Mouse (Mus musculus): ENCODE measurements around the gene Pemt.

Gene Pemt

GRCm38 (mm10) chr11:59971691-59972090 is 74.6 kb downstream of the Pemt start:
- POLR2A ChIA-PET: interaction anchor here in 3 of 4 experiments (0.6 to 2.1 kb wide), 5 partner anchors 8 to 142 kb away, joined by 3 to 8 read pairs (median 3); no protein-coding TSS in a partner anchor
- CTCF ChIA-PET: no interaction called here

DNA sequence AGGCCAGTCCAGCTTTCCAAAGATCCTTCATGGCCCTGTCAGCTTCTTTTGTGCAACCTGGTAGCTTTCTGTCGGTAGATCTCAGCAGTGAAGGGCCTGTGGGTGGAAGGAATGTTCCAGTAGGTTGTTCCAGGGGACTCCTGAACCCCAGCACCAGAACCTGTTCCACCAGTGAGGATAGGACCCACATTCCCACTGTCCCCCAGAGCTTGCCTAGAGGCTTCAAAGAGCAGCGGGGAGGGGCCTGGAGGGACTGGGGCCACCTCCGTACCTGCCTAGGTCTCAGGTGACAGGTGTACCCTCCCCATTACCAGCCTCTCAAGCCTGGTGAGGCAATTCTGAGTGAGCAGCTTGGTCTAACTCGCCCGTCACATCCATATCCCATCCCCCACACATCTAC is 75.5 kb downstream of the Pemt start:
- ChIA-PET CTCF (no interaction called here), POLR2A (interaction anchor here in 1 of 4 experiments (1.0 to 2.1 kb wide), 2 partner anchors 11 to 18 kb away, joined by 5 to 8 read pairs; no protein-coding TSS in a partner anchor)

GRCm38 (mm10) chr11:59967765-59968164 is 78.5 kb downstream of the Pemt start:
- ChIA-PET POLR2A (interaction anchor here in 1 of 4 experiments (1.7 kb wide), 1 partner anchor 8 kb away, joined by 6 read pairs; no protein-coding TSS in a partner anchor), CTCF (no interaction called here)

GRCm38 (mm10) chr11:59966102-59966483 is 80.2 kb downstream of the Pemt start:
- CTCF ChIA-PET: no interaction called here
- POLR2A ChIA-PET: interaction anchor here in 1 of 4 experiments (1.7 to 4.3 kb wide), 2 partner anchors 9 to 73 kb away, joined by 5 to 25 read pairs; no protein-coding TSS in a partner anchor

GRCm38 (mm10) chr11:59965227-59966101 is 80.8 kb downstream of the Pemt start:
- ChIA-PET POLR2A (interaction anchor here in 3 of 4 experiments (0.5 to 4.3 kb wide), 72 partner anchors 9 to 505 kb away, joined by 3 to 48 read pairs (median 4); partner anchors contain the start of genes Cops3 (in 1 of the 3), Med9 (in 1 of the 3), Nt5m (in 1 of the 3) and Pemt (in 1 of the 3)), CTCF (interaction anchor here in 3 of 4 experiments (0.5 to 1.8 kb wide), 17 partner anchors 9 to 119 kb away, joined by 3 to 9 read pairs (median 4); partner anchors contain the start of genes Med9 (in 1 of the 3) and Pemt (in 1 of the 3))

DNA sequence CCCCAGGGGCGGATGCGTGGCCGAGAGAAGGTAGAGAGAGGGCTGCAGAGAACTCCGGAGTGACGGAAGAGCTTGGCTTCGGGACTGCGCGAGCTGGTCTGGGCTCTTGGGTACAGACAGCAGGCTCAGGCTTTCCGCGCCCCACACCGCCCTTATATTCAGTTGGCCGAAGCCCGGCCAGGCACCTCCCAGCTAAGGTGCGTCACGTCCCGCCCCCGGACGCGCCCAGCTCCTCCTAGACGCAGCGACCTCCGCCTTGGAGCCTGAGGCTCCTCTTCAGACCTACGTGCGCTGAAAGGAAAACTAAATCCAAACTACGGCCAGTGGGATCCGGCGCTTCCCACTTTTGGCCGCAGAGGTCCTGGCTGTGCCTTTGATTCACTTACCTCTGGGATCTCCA is 81.5 kb downstream of the Pemt start, which contains the start of gene Rasd1:
TSS of gene Rasd1 (minus strand) at position 127 of the 400 bp plus-strand sequence.
- CTCF ChIA-PET: interaction anchor here (0.5 to 1.8 kb wide), 26 partner anchors 10 to 590 kb away, joined by 3 to 9 read pairs (median 4); partner anchors contain the start of genes Med9 (in 1 of the 4), Pemt (in 1 of the 4), Prss38 (in 1 of the 4) and Rai1 (in 1 of the 4)
- POLR2A ChIA-PET: interaction anchor here in 3 of 4 experiments (0.5 to 4.3 kb wide), 81 partner anchors 7 to 764 kb away, joined by 3 to 48 read pairs (median 4); partner anchors contain the start of genes Cops3 (in 1 of the 3), Med9 (in 1 of the 3), Nt5m (in 1 of the 3) and Pemt (in 1 of the 3)

DNA sequence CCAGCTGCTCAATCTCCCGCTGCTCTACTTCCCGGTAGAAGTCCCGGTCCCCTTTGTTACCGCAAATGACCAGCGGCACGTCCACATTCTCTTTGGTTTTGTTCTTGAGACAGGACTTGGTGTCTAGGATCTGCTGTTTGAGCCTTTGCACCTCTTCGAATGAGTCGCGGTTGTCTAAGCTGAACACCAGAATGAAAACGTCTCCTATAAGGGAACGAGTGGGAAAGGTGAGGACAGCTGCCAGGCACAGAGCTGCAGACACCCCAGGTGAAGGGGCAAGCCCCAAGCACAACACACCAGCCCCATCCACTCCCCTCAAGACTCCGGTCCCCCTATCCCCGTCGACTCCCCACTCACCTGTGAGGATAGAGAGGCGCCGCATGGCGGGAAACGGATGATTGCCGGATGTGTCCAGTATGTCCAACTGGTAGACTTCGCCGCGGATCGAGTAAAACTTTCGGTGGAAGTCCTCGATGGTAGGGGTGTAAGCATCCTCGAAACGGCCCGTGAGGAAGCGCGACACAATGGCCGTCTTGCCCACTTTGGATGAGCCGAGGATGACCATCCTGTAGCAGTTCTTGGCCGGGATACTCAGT is 82.0 kb downstream of the Pemt start:
- ChIA-PET CTCF (interaction anchor here (0.5 to 1.8 kb wide), 27 partner anchors 10 to 589 kb away, joined by 3 to 9 read pairs (median 4); partner anchors contain the start of genes Med9 (in 1 of the 4), Pemt (in 1 of the 4), Prss38 (in 1 of the 4) and Rai1 (in 1 of the 4)), POLR2A (interaction anchor here in 3 of 4 experiments (0.5 to 4.3 kb wide), 81 partner anchors 8 to 844 kb away, joined by 3 to 48 read pairs (median 4); partner anchors contain the start of genes Cops3 (in 1 of the 3), Med9 (in 1 of the 3), Nt5m (in 1 of the 3) and Pemt (in 1 of the 3))

DNA sequence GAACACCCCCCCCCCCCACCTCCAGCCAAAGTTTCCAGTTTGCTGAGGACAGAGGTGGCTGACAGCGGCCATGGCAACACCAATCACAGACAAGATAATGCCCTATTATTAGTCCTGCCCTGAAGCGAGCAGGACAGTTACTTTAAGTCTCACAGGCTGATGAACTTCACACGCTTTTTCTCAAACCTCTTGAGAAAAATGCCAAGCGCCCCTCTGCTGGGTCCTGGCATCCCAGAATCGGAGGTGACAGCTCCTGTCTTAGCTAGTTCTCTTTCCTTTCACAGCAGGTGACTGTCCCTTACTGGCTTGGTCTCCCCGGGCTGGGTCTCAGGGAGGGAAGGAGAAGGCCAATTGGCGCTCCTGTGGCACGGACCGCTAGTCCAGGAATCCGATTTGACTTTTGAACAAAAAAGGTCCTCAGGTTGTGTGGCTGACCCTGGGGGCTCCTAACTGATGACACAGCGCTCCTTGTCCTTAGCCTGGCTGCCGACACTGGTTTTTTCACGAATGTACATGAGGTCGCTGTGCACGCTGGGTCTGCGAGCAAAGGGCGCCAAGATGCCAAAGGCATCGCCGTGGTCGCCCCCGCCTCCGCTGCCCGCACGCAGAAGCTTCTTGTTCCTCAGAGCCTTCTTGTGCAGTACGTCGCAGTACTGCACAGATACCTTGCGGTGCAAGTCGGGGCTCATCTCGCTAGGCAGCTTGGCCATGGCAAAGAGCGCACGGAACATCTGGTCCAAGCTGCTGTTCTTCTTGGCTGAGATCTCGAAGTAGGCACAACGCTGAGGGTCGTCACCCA is 82.7 kb downstream of the Pemt start:
- POLR2A ChIA-PET: interaction anchor here in 3 of 4 experiments (0.6 to 4.3 kb wide), 31 partner anchors 8 to 845 kb away, joined by 3 to 48 read pairs (median 5); no protein-coding TSS in a partner anchor
- CTCF ChIA-PET: interaction anchor here (0.5 to 1.8 kb wide), 7 partner anchors 11 to 313 kb away, joined by 3 to 9 read pairs (median 3); no protein-coding TSS in a partner anchor

- CTCF ChIA-PET: interaction anchor here in 1 of 4 experiments (1.2 kb wide), 1 partner anchor 41 kb away, joined by 3 read pairs; no protein-coding TSS in a partner anchor
Measured at GRCm38 (mm10) chr11:59962590-59962989, 83.7 kb downstream of the Pemt start.

GRCm38 (mm10) chr11:59961338-59961875 is 84.9 kb downstream of the Pemt start:
- ChIA-PET CTCF (interaction anchor here in 1 of 4 experiments (0.8 kb wide), 1 partner anchor 16 kb away, joined by 7 read pairs; no protein-coding TSS in a partner anchor), POLR2A (interaction anchor here in 3 of 4 experiments (0.8 to 3.7 kb wide), 17 partner anchors 9 to 85 kb away, joined by 3 to 16 read pairs (median 4); partner anchors contain the start of genes Med9 (in 1 of the 3) and Pemt (in 1 of the 3))

More at GRCm38 (mm10) chr11:59962590-59962989, 83.7 kb downstream of the Pemt start:
- POLR2A ChIA-PET: interaction anchor here in 2 of 4 experiments (0.7 to 4.3 kb wide), 12 partner anchors 8 to 1014 kb away, joined by 3 to 48 read pairs (median 4); partner anchors contain the start of genes Med9 (in 2 of the 2) and Hist3h2ba (in 1 of the 2)

- ChIA-PET CTCF (interaction anchor here in 3 of 4 experiments (0.5 to 1.2 kb wide), 5 partner anchors 14 to 513 kb away, joined by 3 to 7 read pairs (median 5); no protein-coding TSS in a partner anchor), POLR2A (interaction anchor here in 3 of 4 experiments (0.6 to 3.7 kb wide), 27 partner anchors 8 to 577 kb away, joined by 3 to 18 read pairs (median 4); partner anchors contain the start of genes Med9 (in 2 of the 3) and Pemt (in 1 of the 3))
Measured at GRCm38 (mm10) chr11:59960476-59961337, 85.6 kb downstream of the Pemt start.

- CTCF ChIA-PET: no interaction called here
- POLR2A ChIA-PET: interaction anchor here in 2 of 4 experiments (0.7 to 2.4 kb wide), 23 partner anchors 9 to 578 kb away, joined by 3 to 18 read pairs (median 4); partner anchors contain the start of genes Cops3 (in 1 of the 2), Med9 (in 1 of the 2) and Nt5m (in 1 of the 2)
Measured at GRCm38 (mm10) chr11:59959453-59959852, 86.8 kb downstream of the Pemt start.

- POLR2A ChIA-PET: interaction anchor here (0.5 to 5.3 kb wide), 19 partner anchors 7 to 1341 kb away, joined by 3 to 48 read pairs (median 3); partner anchors contain the start of genes Rasd1 (in 3 of the 4) and Med9 (in 2 of the 4)
- CTCF ChIA-PET: interaction anchor here in 1 of 4 experiments (1.1 kb wide), 1 partner anchor 71 kb away, joined by 3 read pairs; no protein-coding TSS in a partner anchor
Measured at GRCm38 (mm10) chr11:59956749-59957148, 89.5 kb downstream of the Pemt start.

DNA sequence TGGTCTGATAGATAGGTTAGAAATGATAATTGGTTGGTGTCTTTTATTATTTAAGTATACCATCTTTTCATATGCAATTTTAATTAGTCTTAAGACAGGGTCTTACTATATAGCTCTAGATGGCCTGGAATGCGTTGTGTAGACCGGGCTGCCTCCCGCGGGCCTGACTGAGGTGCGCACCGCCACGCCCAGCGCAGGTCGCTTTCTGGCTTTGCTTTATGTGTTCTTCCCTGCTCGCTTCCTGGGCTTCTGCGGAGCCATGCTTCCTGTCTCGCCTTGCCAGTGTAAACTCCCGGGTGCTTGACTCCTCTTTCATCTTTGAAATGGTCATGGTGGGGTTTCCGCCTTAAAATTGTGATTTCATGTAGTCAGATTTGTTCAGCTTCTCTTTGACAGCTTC is 93.4 kb downstream of the Pemt start:
- ChIA-PET CTCF (interaction anchor here in 2 of 4 experiments (0.9 to 2.7 kb wide), 2 partner anchors 12 kb away, joined by 3 to 7 read pairs; partner anchors contain the start of gene Rasd1 (in 2 of the 2)), POLR2A (interaction anchor here in 3 of 4 experiments (0.6 to 5.3 kb wide), 12 partner anchors 8 to 267 kb away, joined by 3 to 48 read pairs (median 4); partner anchors contain the start of gene Rasd1 (in 1 of the 3))

GRCm38 (mm10) chr11:59948401-59948767 is 97.9 kb downstream of the Pemt start:
- CTCF ChIA-PET: interaction anchor here in 1 of 4 experiments (1.1 kb wide), 1 partner anchor 16 kb away, joined by 4 read pairs; the partner anchor contains the start of gene Rasd1
- POLR2A ChIA-PET: interaction anchor here in 2 of 4 experiments (0.8 to 1.6 kb wide), 8 partner anchors 9 to 63 kb away, joined by 3 to 14 read pairs (median 4); partner anchors contain the start of gene Rasd1 (in 1 of the 2)
